Mouse (Mus musculus) cerebellum, adult 2 months (tissue): Measurements from ENCODE around the gene Fam227a.

Experiments
- CTCF ChIP-seq: fragments of 200-500 bp; IDR thresholded peaks from 2 replicates; pipeline ENCODE4 v1.5.1; 2011; ENCODE audit warnings: low read depth, mild to moderate bottlenecking, control low read depth, low read length, moderate library complexity, borderline replicate concordance; ENCODE audit not compliant: insufficient read depth
- POLR2A ChIP-seq: fragments of 200-500 bp; IDR thresholded peaks from 2 replicates; pipeline ENCODE4 v1.6.1; 2011; ENCODE audit warnings: low read length, control low read depth, borderline replicate concordance; ENCODE audit not compliant: insufficient read depth

DNA sequence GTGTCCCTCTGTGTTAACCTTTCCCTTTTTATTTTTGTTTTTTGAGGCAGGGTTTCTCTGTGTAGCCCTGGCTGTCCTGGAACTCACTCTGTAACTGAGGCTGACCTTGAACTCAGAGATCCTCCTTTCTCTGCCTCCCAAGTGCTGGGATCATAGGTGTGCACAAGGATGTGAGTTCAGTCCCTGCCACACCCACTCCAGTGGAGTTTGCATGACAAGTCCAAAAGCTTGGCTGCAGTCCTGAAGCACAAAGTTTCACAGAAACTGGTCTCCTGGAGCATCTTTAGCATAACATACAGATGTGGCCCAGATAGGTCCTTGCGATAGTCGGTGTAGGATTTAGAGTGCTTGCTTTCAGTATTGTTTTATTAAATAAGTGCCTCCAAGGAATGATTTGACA is 49.5 kb downstream of the Fam227a start:
- TF ChIP-seq POLR2A (no peak), CTCF (no peak)
